Mouse (Mus musculus) midbrain, embryonic 10.5 days (tissue): ENCODE data around the gene Il18. TPM values are rescaled to one million over a fixed set of nuclear protein-coding genes. Genes with fewer than 3 reads are reported as not detected.

Source experiments
- DNase-seq: peaks from one replicate; pipeline ENCODE4 v3.0.0-alpha.2; 2017; ENCODE audit warnings: low spot score
- H3K27ac ChIP-seq: fragments of 300-500 bp; sonication (generic); replicated peaks from 2 replicates; pipeline ENCODE4 v1.5.1; 2016; ENCODE audit warnings: mild to moderate bottlenecking
- H3K27me3 ChIP-seq: fragments of 300-500 bp; sonication (generic); 2 replicates; pipeline ENCODE4 v1.6.1; 2016; ENCODE audit warnings: low read depth, mild to moderate bottlenecking; ENCODE audit not compliant: poor library complexity, severe bottlenecking
- H3K36me3 ChIP-seq: fragments of 300-500 bp; sonication (generic); 2 replicates; pipeline ENCODE4 v1.6.1; 2016; ENCODE audit warnings: mild to moderate bottlenecking, moderate library complexity
- H3K4me1 ChIP-seq: fragments of 300-500 bp; sonication (generic); 2 replicates; pipeline ENCODE4 v1.6.1; 2016
- H3K4me3 ChIP-seq: fragments of 300-500 bp; sonication (generic); 2 replicates; pipeline ENCODE4 v1.5.1; 2016; ENCODE audit warnings: mild to moderate bottlenecking, moderate library complexity
- H3K9me3 ChIP-seq: fragments of 300-500 bp; sonication (generic); replicated peaks from 2 replicates; pipeline ENCODE4 v1.6.1; 2016; ENCODE audit warnings: mild to moderate bottlenecking
- WGBS: fragments of 180-500 bp; shearing (Covaris S2); methylation state at CpG from one replicate; pipeline ENCODE4 v1.1.7; 2016; 5-methylcytosine and 5-hydroxymethylcytosine counted together
- polyA plus RNA-seq: library from polyadenylated mRNA; unstranded; fragments of >200 nt; fragmentation: Nextera tagmentation; extraction: Ambion mirVana; gene quantifications from 2 replicates; pipeline ENCODE4 v1.2.1, GENCODE M21; 2016

The Il18 gene
- polyA plus RNA-seq, 1 experiment from 2014 or later = 8.9 TPM

DNA sequence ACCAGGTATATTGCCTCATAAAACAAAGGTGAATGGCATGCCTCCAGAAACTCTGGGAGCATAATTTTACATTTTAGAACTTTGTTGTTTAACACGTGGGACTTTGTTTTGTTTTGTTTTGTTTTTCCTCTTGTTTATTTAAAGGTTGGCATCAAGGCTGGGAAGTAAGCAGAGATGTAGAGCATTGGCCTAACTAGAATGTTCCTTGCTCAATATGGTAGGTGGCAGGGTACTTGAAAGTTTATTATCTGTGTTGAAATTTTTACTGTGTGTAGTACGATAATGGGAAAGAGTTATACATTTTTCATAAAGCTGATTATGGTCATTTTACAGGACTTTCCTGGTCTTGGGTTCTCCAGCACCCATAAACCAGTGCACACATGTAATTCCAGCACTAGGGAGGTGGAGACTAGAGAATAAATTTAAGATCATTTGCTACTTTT is 7.3 kb downstream of the Il18 start:
- 90% methylated on average over 2 of the region's 2 CpGs for WGBS
- DNase-seq = no peak
- Histone ChIP-seq H3K4me1 (no peaks in the 10 kb centered on the region), H3K9me3 (0 out of 2 replicates have a peak, but pooled peaks cover 8% of the 10 kb centered on the region), H3K36me3 (0 out of 2 replicates have a peak, but pooled peaks cover 4% of the 10 kb centered on the region), H3K27ac (no peak overlapping the region), H3K27me3 (no peaks in the 10 kb centered on the region), H3K4me3 (no peak overlapping the region)

- DNase-seq = no peak
- Histone ChIP-seq H3K27ac (no peak overlapping the region), H3K4me1 (no peaks in the 10 kb centered on the region), H3K4me3 (no peak overlapping the region), H3K27me3 (no peaks in the 10 kb centered on the region), H3K36me3 (0 out of 2 replicates have a peak, but pooled peaks cover 4% of the 10 kb centered on the region), H3K9me3 (0 out of 2 replicates have a peak, but pooled peaks cover 8% of the 10 kb centered on the region)
- 82% methylated on average over 7 of the region's 7 CpGs for WGBS
Observed at GRCm38 (mm10) chr9:50565173-50565572, 10.5 kb downstream of the Il18 start.

GRCm38 (mm10) chr9:50565940-50566339 is 11.3 kb downstream of the Il18 start:
- no peaks in the 10 kb centered on the region for H3K4me1 ChIP-seq
- H3K36me3 ChIP-seq = 0 out of 2 replicates have a peak, but pooled peaks cover 3% of the 10 kb centered on the region
- DNase-seq = no peak
- H3K27me3 ChIP-seq = no peaks in the 10 kb centered on the region
- H3K27ac ChIP-seq = no peak overlapping the region
- 80% methylated on average over 4 of the region's 4 CpGs for WGBS
- H3K9me3 ChIP-seq = 0 out of 2 replicates have a peak, but pooled peaks cover 6% of the 10 kb centered on the region
- H3K4me3 ChIP-seq = no peak overlapping the region

DNA sequence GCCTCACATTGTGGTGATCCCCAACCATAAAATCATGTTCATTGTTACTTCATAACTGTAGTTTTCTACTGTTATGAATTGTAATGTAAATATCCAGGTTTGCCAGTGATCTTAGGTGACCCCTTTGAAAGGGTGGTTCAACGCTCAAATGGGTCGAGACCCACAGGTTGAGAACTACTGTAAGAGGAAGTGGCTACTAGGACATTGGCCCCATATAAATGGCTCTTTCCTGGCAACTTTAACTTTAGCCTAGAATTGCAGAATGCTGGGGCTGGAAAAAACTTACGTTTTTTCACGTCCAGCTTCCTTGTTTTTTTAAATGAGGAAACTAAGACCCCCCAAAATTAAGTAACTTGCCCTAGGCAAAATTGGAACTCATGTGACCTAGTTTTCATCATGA is 12.7 kb downstream of the Il18 start:
- Histone ChIP-seq H3K4me1 (no peaks in the 10 kb centered on the region), H3K27ac (no peak overlapping the region), H3K36me3 (no peaks in the 10 kb centered on the region), H3K27me3 (no peaks in the 10 kb centered on the region), H3K4me3 (no peak overlapping the region), H3K9me3 (no peaks in the 10 kb centered on the region)
- no peak for DNase-seq
- 92% methylated on average over 4 of the region's 4 CpGs for WGBS

- H3K9me3 ChIP-seq = no peaks in the 10 kb centered on the region
- no peak for DNase-seq
- no peak overlapping the region for H3K27ac ChIP-seq
- H3K4me1 ChIP-seq = no peaks in the 10 kb centered on the region
- no peaks in the 10 kb centered on the region for H3K27me3 ChIP-seq
- 86% methylated on average over 2 of the region's 2 CpGs for WGBS
- no peak overlapping the region for H3K4me3 ChIP-seq
- no peaks in the 10 kb centered on the region for H3K36me3 ChIP-seq
Observed at GRCm38 (mm10) chr9:50567881-50568280, 13.3 kb downstream of the Il18 start.

- H3K4me3 ChIP-seq = no peak overlapping the region
- 81% methylated on average over 10 of the region's 10 CpGs for WGBS
- H3K9me3 ChIP-seq = no peaks in the 10 kb centered on the region
- no peak for DNase-seq
- H3K36me3 ChIP-seq = no peaks in the 10 kb centered on the region
- no peaks in the 10 kb centered on the region for H3K27me3 ChIP-seq
- no peaks in the 10 kb centered on the region for H3K4me1 ChIP-seq
- no peak overlapping the region for H3K27ac ChIP-seq
Observed at GRCm38 (mm10) chr9:50569599-50570525, 15.2 kb downstream of the Il18 start.

DNA sequence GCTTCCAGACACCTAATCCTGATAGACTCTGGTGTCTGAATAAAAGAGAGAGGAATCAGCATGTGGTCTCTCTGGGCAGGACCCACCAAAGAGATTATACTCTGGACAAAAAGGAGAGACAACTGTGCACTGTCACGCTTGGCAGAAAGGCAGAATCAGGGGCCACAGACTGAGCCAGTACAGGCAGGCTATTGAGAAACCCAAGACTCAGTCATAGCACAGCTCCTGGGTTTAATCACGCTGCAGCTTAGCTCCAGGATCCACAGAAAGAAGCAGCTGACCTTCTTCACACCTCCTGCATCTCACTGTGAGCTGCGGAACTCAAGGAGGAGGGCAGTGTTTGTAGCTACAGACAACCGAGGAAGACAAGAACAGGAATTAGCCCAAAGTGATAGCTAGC is 25.7 kb downstream of the Il18 start:
- H3K36me3 ChIP-seq = no peaks in the 10 kb centered on the region
- WGBS = 17% methylated on average over 4 of the region's 4 CpGs
- no peaks in the 10 kb centered on the region for H3K27me3 ChIP-seq
- no peak for DNase-seq
- no peaks in the 10 kb centered on the region for H3K9me3 ChIP-seq
- peaks cover 6% of the 10 kb centered on the region for H3K4me1 ChIP-seq
- H3K27ac ChIP-seq = no peak overlapping the region
- no peak overlapping the region for H3K4me3 ChIP-seq

DNA sequence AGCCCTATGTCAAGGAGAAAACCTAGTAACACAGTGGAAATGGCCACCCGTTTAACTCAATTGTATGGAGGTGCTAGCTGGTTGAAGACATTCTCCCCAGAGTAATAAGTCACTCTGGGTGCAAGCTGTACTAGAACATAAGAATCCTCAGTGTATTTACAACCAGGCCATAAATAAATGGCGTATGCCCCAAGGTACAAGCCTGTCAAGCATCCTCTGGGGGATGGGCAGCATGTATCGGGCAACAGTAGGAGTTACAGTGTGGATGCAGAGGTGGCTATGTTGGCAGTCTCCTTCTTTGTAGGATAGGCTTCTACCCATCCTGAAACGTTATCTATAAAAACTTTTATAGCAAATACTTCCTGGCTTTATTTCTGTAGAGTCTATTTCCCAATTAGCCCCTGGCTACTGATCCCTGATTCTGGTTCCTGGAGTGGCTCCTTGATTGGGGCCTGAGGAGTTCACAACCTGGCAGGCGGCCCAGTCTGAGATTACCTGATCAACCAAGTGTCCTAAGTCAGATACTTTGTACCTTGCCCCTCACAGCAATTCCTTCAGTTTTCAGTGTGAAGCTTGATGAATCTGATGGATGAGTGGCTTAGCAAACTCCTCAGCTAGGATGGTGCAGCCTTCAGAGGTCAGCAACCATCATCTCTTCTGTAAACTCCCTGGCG is 30.7 kb downstream of the Il18 start:
- no peaks in the 10 kb centered on the region for H3K36me3 ChIP-seq
- DNase-seq = no peak
- peaks cover 4% of the 10 kb centered on the region for H3K4me1 ChIP-seq
- H3K27ac ChIP-seq = no peak overlapping the region
- H3K9me3 ChIP-seq = no peaks in the 10 kb centered on the region
- WGBS = 84% methylated on average over 6 of the region's 6 CpGs
- no peaks in the 10 kb centered on the region for H3K27me3 ChIP-seq
- no peak overlapping the region for H3K4me3 ChIP-seq

DNA sequence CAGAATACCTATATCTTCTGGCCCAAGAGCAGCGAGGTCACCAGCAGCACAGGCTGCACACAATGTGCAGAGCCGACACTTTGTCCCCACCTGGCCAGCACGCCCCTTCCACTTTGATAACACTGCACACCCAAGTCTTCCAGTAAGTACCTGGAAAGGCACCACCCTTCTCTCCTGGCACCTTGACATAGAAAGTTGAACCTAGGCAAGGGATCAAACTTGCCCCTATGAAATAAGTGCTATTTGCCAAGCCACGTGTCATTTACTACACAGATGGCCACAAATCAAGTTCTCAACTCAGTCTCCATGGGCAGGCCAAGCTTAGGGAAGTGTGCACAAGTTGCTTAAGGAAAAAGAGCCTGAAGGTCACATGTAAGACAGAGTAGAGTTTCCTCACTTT is 32.3 kb downstream of the Il18 start:
- Histone ChIP-seq H3K4me3 (no peak overlapping the region), H3K27me3 (no peaks in the 10 kb centered on the region), H3K9me3 (no peaks in the 10 kb centered on the region), H3K4me1 (no peaks in the 10 kb centered on the region), H3K36me3 (no peaks in the 10 kb centered on the region), H3K27ac (no peak overlapping the region)
- no peak for DNase-seq
- WGBS = 86% methylated on average over 4 of the region's 4 CpGs

GRCm38 (mm10) chr9:50590856-50591518 is 36.4 kb downstream of the Il18 start:
- H3K4me3 ChIP-seq = no peak overlapping the region
- H3K36me3 ChIP-seq = peaks cover 11% of the 10 kb centered on the region
- H3K4me1 ChIP-seq = no peaks in the 10 kb centered on the region
- H3K9me3 ChIP-seq = no peaks in the 10 kb centered on the region
- H3K27ac ChIP-seq = no peak overlapping the region
- no peaks in the 10 kb centered on the region for H3K27me3 ChIP-seq
- DNase-seq = no peak
- 79% methylated on average over 10 of the region's 10 CpGs for WGBS

GRCm38 (mm10) chr9:50592955-50593354 is 38.3 kb downstream of the Il18 start:
- WGBS = 90% methylated on average over 9 of the region's 9 CpGs
- Histone ChIP-seq H3K36me3 (peaks cover 31% of the 10 kb centered on the region), H3K4me3 (no peak overlapping the region), H3K27me3 (no peaks in the 10 kb centered on the region), H3K27ac (no peak overlapping the region), H3K9me3 (no peaks in the 10 kb centered on the region), H3K4me1 (no peaks in the 10 kb centered on the region)
- DNase-seq = no peak

GRCm38 (mm10) chr9:50593544-50593943 is 38.9 kb downstream of the Il18 start:
- Histone ChIP-seq H3K27ac (no peak overlapping the region), H3K9me3 (no peaks in the 10 kb centered on the region), H3K27me3 (no peaks in the 10 kb centered on the region), H3K4me3 (no peak overlapping the region), H3K4me1 (no peaks in the 10 kb centered on the region), H3K36me3 (peaks cover 37% of the 10 kb centered on the region)
- DNase-seq = peak; percentile 27
- 69% methylated on average over 3 of the region's 3 CpGs for WGBS
